Mouse (Mus musculus): ENCODE data around the gene Gm10061. TPM values are rescaled to one million over a fixed set of nuclear protein-coding genes. Genes with fewer than 3 reads are reported as not detected.
"Not testable (repeated sequence)": the region's sequence is repeated elsewhere in the genome, so short reads cannot be mapped to it uniquely, and the experiment has no call there.

The Gm10061 gene
- not detected in 2 replicates for polyA plus RNA-seq (2015; fragmentation: Nextera tagmentation; extraction: Ambion mirVana)

GRCm38 (mm10) chr16:89150786-89151185 lies at the start of gene Gm10061:
Gm10061 (plus strand) TSS chr16:89151086.
- Histone ChIP-seq H3K27me3 (no peaks in the 10 kb centered on the region), H3K4me1 (replicated peaks) (no peaks in the 10 kb centered on the region), H3K36me3 (no peaks in the 10 kb centered on the region), H3K9ac (replicated peaks) (no peak within 1 kb of the TSS), H3K27ac (no peak within 1 kb of the TSS), H3K4me2 (replicated peaks) (no peak within 1 kb of the TSS), H3K9me3 (peaks cover 3% of the 10 kb centered on the region; the same call in 1 of the 2 replicates), H3K4me3 (replicated peaks) (no peak within 1 kb of the TSS)
- 89% methylated on average over 1 of the region's 1 CpGs for WGBS
- ATAC-seq: no peak

- Histone ChIP-seq H3K9me3 (no peaks in the 10 kb centered on the region), H3K4me1 (replicated peaks) (no peaks in the 10 kb centered on the region), H3K27me3 (no peaks in the 10 kb centered on the region), H3K4me3 (replicated peaks) (no peak within 1 kb of the TSS), H3K36me3 (no peaks in the 10 kb centered on the region), H3K27ac (no peak within 1 kb of the TSS), H3K4me2 (replicated peaks) (no peak within 1 kb of the TSS), H3K9ac (replicated peaks) (no peak within 1 kb of the TSS)
- no peak for ATAC-seq
- WGBS: 94% methylated on average over 1 of the region's 1 CpGs
Observed at GRCm38 (mm10) chr16:89140551-89140950, 10.3 kb upstream of the Gm10061 start, which contains the start of gene Gm6358. Gm6358 (plus strand) TSS chr16:89140851.

- H3K4me2 ChIP-seq (replicated peaks): no peak within 1 kb of the TSS
- ATAC-seq: no peak
- H3K27ac ChIP-seq: no peak within 1 kb of the TSS
- 91% methylated on average over 4 of the region's 4 CpGs for WGBS
- no peak within 1 kb of the TSS for H3K4me3 ChIP-seq (replicated peaks)
- H3K9me3 ChIP-seq: no peaks in the 10 kb centered on the region
- H3K27me3 ChIP-seq: no peaks in the 10 kb centered on the region
- no peaks in the 10 kb centered on the region for H3K36me3 ChIP-seq
- no peak within 1 kb of the TSS for H3K9ac ChIP-seq (replicated peaks)
- no peaks in the 10 kb centered on the region for H3K4me1 ChIP-seq (replicated peaks)
Observed at GRCm38 (mm10) chr16:89157652-89158051, 6.8 kb downstream of the Gm10061 start, which contains the start of gene Gm9789. Gm9789 (plus strand) TSS chr16:89157952.

GRCm38 (mm10) chr16:89169190-89169589 lies 18.3 kb downstream of the Gm10061 start, which contains the start of gene Gm7735:
Gm7735 (plus strand) TSS chr16:89169490.
- not testable (repeated sequence) for H3K27ac ChIP-seq; H3K9me3 ChIP-seq; ATAC-seq; H3K4me2 ChIP-seq (replicated peaks); H3K9ac ChIP-seq (replicated peaks); H3K36me3 ChIP-seq; H3K4me1 ChIP-seq (replicated peaks); H3K27me3 ChIP-seq; H3K4me3 ChIP-seq (replicated peaks)

GRCm38 (mm10) chr16:89174435-89174834 lies 23.5 kb downstream of the Gm10061 start, which contains the start of gene 1110057P08Rik:
1110057P08Rik (plus strand) TSS chr16:89174735.
- ATAC-seq: no peak
- no peak within 1 kb of the TSS for H3K4me3 ChIP-seq (replicated peaks)
- no peak within 1 kb of the TSS for H3K27ac ChIP-seq
- H3K9me3 ChIP-seq: no peaks in the 10 kb centered on the region
- H3K36me3 ChIP-seq: no peaks in the 10 kb centered on the region
- WGBS: 83% methylated on average over 2 of the region's 2 CpGs
- H3K9ac ChIP-seq (replicated peaks): no peak within 1 kb of the TSS
- H3K27me3 ChIP-seq: no peaks in the 10 kb centered on the region
- H3K4me2 ChIP-seq (replicated peaks): no peak within 1 kb of the TSS
- H3K4me1 ChIP-seq (replicated peaks): no peaks in the 10 kb centered on the region

GRCm38 (mm10) chr16:89188621-89189020 lies 37.7 kb downstream of the Gm10061 start:
- no peak overlapping the region for H3K4me3 ChIP-seq (replicated peaks)
- H3K27me3 ChIP-seq: no peaks in the 10 kb centered on the region
- H3K36me3 ChIP-seq: no peaks in the 10 kb centered on the region
- no peaks in the 10 kb centered on the region for H3K9me3 ChIP-seq
- H3K27ac ChIP-seq: no peak overlapping the region
- H3K4me2 ChIP-seq (replicated peaks): no peak overlapping the region
- no peak overlapping the region for H3K9ac ChIP-seq (replicated peaks)
- ATAC-seq: no peak
- WGBS: 84% methylated on average over 4 of the region's 4 CpGs
- H3K4me1 ChIP-seq (replicated peaks): no peaks in the 10 kb centered on the region

Other genes with a start within 250 kb of the Gm10061 start
- gene Krtap19-9b, start 218.8 kb upstream of the Gm10061 start, polyA plus RNA-seq (2015; fragmentation: Nextera tagmentation; extraction: Ambion mirVana): not detected in 2 replicates
- not detected in 2 replicates for gene Krtap16-3, start 188.2 kb upstream of the Gm10061 start, polyA plus RNA-seq (2015; fragmentation: Nextera tagmentation; extraction: Ambion mirVana)
- gene Krtap22-2, start 140.3 kb upstream of the Gm10061 start, polyA plus RNA-seq (2015; fragmentation: Nextera tagmentation; extraction: Ambion mirVana): not detected in 2 replicates
- gene Gm10229, start 135.8 kb upstream of the Gm10061 start, polyA plus RNA-seq (2015; fragmentation: Nextera tagmentation; extraction: Ambion mirVana): not detected in 2 replicates
- not detected in 2 replicates for gene Krtap6-1, start 119.4 kb upstream of the Gm10061 start, polyA plus RNA-seq (2015; fragmentation: Nextera tagmentation; extraction: Ambion mirVana)
- gene Gm10228, start 109.6 kb upstream of the Gm10061 start, polyA plus RNA-seq (2015; fragmentation: Nextera tagmentation; extraction: Ambion mirVana): not detected in 2 replicates
- not detected in 2 replicates for gene Krtap6-5, start 103.2 kb upstream of the Gm10061 start, polyA plus RNA-seq (2015; fragmentation: Nextera tagmentation; extraction: Ambion mirVana)
- gene 1110025L11Rik, start 87.1 kb upstream of the Gm10061 start, polyA plus RNA-seq (2015; fragmentation: Nextera tagmentation; extraction: Ambion mirVana): not detected in 2 replicates
- gene Krtap6-3, start 67.1 kb upstream of the Gm10061 start, polyA plus RNA-seq (2015; fragmentation: Nextera tagmentation; extraction: Ambion mirVana): not detected in 2 replicates
- not detected in 2 replicates for gene Gm6358, start 10.2 kb upstream of the Gm10061 start, polyA plus RNA-seq (2015; fragmentation: Nextera tagmentation; extraction: Ambion mirVana)
- not detected in 2 replicates for gene Gm9789, start 6.9 kb downstream of the Gm10061 start, polyA plus RNA-seq (2015; fragmentation: Nextera tagmentation; extraction: Ambion mirVana)
- gene Gm7735, start 18.4 kb downstream of the Gm10061 start, polyA plus RNA-seq (2015; fragmentation: Nextera tagmentation; extraction: Ambion mirVana): not detected in 2 replicates
- gene 1110057P08Rik, start 23.6 kb downstream of the Gm10061 start, polyA plus RNA-seq (2015; fragmentation: Nextera tagmentation; extraction: Ambion mirVana): not detected in 2 replicates
- gene Krtap20-2, start 54.8 kb downstream of the Gm10061 start, polyA plus RNA-seq (2015; fragmentation: Nextera tagmentation; extraction: Ambion mirVana): not detected in 2 replicates

Data from midbrain, embryonic 13.5 days (tissue).